Mouse (Mus musculus) left cerebral cortex, postnatal 4 days (tissue): Measurements from ENCODE around the gene Gm20509. TPM values are rescaled to one million over a fixed set of nuclear protein-coding genes. Genes with fewer than 3 reads are reported as not detected.

Source experiments
- DNase-seq: peaks from one replicate; pipeline ENCODE4 v3.0.0-alpha.2; 2022
- intact Hi-C: fragments of 180-260 bp; cut with DNase I; formaldehyde crosslinking; loops from one replicate; pipeline ENCODE4 v1.15.1; 2025
- total RNA-seq, 2 experiments: library from RNA; stranded (reverse); gene quantifications; 2 replicates each; pipeline ENCODE4 v1.2.3; 2021

The Gm20509 gene
- total RNA-seq, 2 experiments from 2014 or later = not detected

DNA sequence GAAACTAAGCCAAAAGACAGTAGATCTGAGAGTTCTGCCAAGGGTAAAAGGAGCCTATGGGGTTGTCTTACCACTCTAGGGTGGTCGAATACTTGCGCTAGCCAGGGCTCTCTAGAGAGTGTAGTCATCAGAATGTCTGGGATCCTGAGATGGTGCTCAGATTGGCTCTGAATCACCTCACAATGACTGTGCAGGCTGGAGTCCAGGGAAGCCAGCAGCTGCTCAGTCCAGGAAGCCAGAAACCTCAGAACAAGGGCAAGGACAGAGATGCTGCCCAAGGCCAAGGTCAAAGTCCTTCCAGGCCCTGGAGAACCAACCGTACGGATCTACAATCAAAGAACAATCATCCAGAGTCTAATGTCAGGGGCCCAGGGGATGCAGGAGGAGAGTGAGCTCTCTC lies 63.4 kb downstream of the Gm20509 start:
- no peak for DNase-seq
- intact Hi-C loops = no loop called here

Other genes with a start within 250 kb of the Gm20509 start
- gene Pygo1, start 176.8 kb upstream of the Gm20509 start, total RNA-seq = 10 to 100 TPM; 26.1 to 26.2 TPM
- 1 to 10 TPM; 1.5 to 1.8 TPM for gene Dyx1c1, start 143.7 kb upstream of the Gm20509 start, total RNA-seq
- under 1 TPM in 1 of 2 experiments, not detected in 1; 0.87 TPM for gene Gm44503, start 143.6 kb upstream of the Gm20509 start, total RNA-seq
- 1 to 10 TPM; 5.5 to 7.0 TPM for gene Ccpg1os, start 117.1 kb upstream of the Gm20509 start, total RNA-seq
- gene Ccpg1, start 117.0 kb upstream of the Gm20509 start, total RNA-seq = 10 to 100 TPM; 64.3 to 67.5 TPM
- 10 to 100 TPM; 17.1 to 19.0 TPM for gene Pigb, start 62.1 kb upstream of the Gm20509 start, total RNA-seq
- gene Rab27a, start 57.6 kb upstream of the Gm20509 start, total RNA-seq = 1 to 10 TPM; 2.9 to 4.7 TPM
- 1 to 10 TPM in 1 of 2 experiments, under 1 TPM in 1; 0.83 to 1.5 TPM for gene Khdc3, start 634 bp upstream of the Gm20509 start, total RNA-seq
- 10 to 100 TPM; 60.7 to 61.5 TPM for gene Rsl24d1, start 11.0 kb downstream of the Gm20509 start, total RNA-seq